Mouse (Mus musculus): ENCODE data around the gene Apex2.

DNA sequence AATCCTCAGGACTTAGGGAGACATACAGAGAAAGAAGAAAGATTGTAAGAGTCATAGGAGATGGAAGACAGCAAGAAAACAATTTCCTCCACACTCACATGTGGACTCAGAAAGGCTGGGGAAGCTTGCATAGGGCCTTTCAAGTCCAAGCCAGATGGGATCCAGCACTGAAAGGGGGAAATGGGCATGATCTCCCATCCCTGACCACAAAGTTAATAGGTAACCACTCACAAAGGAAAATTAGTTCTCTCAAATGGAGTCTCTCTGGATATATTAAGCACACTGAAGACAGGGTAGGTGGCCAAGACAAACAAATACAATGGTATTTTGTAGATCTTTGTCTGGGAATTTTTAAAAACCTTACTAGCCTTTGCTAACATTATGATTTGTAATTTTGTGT is 7.7 kb downstream of the Apex2 start:
- no peak for TF ChIP-seq CTCF (IDR thresholded peaks at IDR 0.05; ENCODE audit: control insufficient read depth, insufficient read depth, low read length)
- TF ChIP-seq POLR2A (IDR thresholded peaks at IDR 0.05; ENCODE audit: borderline replicate concordance, control insufficient read depth, low read depth, low read length), result no peak

All from bone marrow, adult 2 months (tissue).